Mouse (Mus musculus): ENCODE measurements around the gene Olfr749. TPM values are rescaled to one million over a fixed set of nuclear protein-coding genes. Genes with fewer than 3 reads are reported as not detected.
A peak's percentile ranks its signal among the peaks of the same experiment; 100 is the strongest.

Gene Olfr749
- polyA plus RNA-seq (2015; fragmentation: Nextera tagmentation; extraction: Ambion mirVana), result not detected in 2 replicates

DNA sequence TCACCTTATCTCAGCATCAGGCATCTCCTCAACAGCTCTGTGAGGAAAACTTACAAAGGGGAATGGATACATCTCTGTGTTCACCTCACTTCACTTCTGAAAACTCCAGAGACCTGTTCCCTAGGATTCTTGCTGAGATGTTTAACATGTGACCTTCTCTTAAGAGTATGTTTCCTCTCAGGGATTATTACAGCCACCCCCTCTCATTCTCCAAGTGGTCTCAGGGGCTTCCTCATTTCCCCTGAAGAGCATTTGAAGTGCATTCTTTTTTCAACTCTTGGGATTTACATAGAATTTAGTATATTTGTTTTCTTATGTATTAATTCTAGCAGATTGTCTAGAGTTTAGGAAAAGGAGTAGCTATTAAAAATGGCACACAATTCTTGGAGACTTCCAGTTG, at the start of gene Olfr749:
Olfr749 (minus strand) TSS at position 101 of the 400 bp plus-strand sequence.
- H3K9me3 ChIP-seq (ENCODE audit: control insufficient read depth, low read length), result no peaks in the 10 kb centered on the region
- H3K4me1 ChIP-seq (ENCODE audit: control insufficient read depth, insufficient read depth, low read length), result no peaks in the 10 kb centered on the region
- no peak within 1 kb of the TSS for H3K9ac ChIP-seq (ENCODE audit: low read depth, low read length)
- no peak within 1 kb of the TSS for H3K4me3 ChIP-seq (ENCODE audit: low read length)
- H3K36me3 ChIP-seq (ENCODE audit: control insufficient read depth, insufficient read depth, low read length), result no peaks in the 10 kb centered on the region
- no peak within 1 kb of the TSS for H3K4me2 ChIP-seq (ENCODE audit: low read depth, low read length)
- no peak for ATAC-seq
- H3K27ac ChIP-seq (ENCODE audit: low read length), result no peak within 1 kb of the TSS
- H3K27me3 ChIP-seq (replicated peaks; ENCODE audit: control insufficient read depth, insufficient read depth, low read length), result no peaks in the 10 kb centered on the region

- Histone ChIP-seq H3K36me3 (ENCODE audit: control insufficient read depth, insufficient read depth, low read length) (no peaks in the 10 kb centered on the region), H3K4me3 (ENCODE audit: low read length) (no peak overlapping the region), H3K27me3 (replicated peaks; ENCODE audit: control insufficient read depth, insufficient read depth, low read length) (no peaks in the 10 kb centered on the region), H3K4me1 (ENCODE audit: control insufficient read depth, insufficient read depth, low read length) (peaks cover 6% of the 10 kb centered on the region), H3K9me3 (ENCODE audit: control insufficient read depth, low read length) (no peaks in the 10 kb centered on the region), H3K27ac (ENCODE audit: low read length) (no peak overlapping the region), H3K4me2 (ENCODE audit: low read depth, low read length) (no peak overlapping the region), H3K9ac (ENCODE audit: low read depth, low read length) (no peak overlapping the region)
- ATAC-seq, result no peak
- 6% methylated on average over 2 of the region's 2 CpGs for WGBS
Observed at GRCm38 (mm10) chr14:50788157-50788556, 43.3 kb upstream of the Olfr749 start.

GRCm38 (mm10) chr14:50785251-50785637, 40.4 kb upstream of the Olfr749 start, which contains the start of gene Ttc5:
Ttc5 (minus strand) TSS chr14:50785519.
- H3K4me3 ChIP-seq (ENCODE audit: low read length), result peak within 1 kb of the TSS; percentile 91
- peaks cover 6% of the 10 kb centered on the region for H3K4me1 ChIP-seq (ENCODE audit: control insufficient read depth, insufficient read depth, low read length)
- H3K36me3 ChIP-seq (ENCODE audit: control insufficient read depth, insufficient read depth, low read length), result peaks cover 9% of the 10 kb centered on the region
- peak within 1 kb of the TSS; percentile 59 for H3K27ac ChIP-seq (ENCODE audit: low read length)
- peak; percentile 96 for ATAC-seq
- no peaks in the 10 kb centered on the region for H3K9me3 ChIP-seq (ENCODE audit: control insufficient read depth, low read length)
- under 1% methylated on average over 21 of the region's 21 CpGs for WGBS
- H3K27me3 ChIP-seq (replicated peaks; ENCODE audit: control insufficient read depth, insufficient read depth, low read length), result no peaks in the 10 kb centered on the region
- peak within 1 kb of the TSS; percentile 89 for H3K9ac ChIP-seq (ENCODE audit: low read depth, low read length)
- H3K4me2 ChIP-seq (ENCODE audit: low read depth, low read length), result peak within 1 kb of the TSS; percentile 63

DNA sequence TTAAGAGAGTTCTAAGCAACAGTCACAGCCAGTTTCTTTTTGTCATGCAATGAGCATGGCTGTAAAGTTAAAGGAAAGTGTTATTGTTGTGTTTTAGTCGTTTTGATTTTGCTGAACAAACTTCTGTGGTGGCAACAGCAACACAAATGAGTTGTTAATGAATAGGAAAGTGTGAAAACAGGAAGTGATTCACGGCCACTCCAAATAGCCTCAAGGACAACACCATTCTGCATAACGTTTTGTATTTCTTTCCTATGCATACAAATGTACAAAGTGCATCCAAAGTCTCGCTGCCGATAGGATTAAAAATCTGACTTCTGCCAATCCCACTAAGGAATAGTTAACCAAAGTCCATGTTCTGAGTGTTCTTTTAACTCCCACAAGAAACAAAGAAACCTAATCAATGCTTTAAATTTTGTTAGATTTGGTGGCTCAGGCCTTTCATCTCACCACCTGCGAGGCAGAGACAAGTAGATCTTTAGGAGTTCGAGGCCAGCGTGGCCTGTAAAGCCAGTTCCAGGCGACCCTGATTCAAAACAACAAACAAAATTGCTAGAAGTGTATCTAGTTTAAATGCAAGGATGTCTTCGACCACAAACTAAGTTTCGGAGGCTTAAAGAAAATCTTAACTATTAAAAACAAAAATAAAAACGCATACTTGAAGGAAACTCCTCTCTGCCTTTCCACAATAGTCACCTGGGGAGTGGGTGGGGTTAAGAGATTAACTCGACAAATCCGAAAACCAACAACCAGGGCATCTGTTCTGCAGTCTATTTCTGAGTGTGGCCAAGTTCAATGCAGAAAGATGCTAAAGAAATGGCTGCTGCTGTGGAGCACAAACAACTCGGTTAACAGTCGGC, 39.7 kb upstream of the Olfr749 start:
- Histone ChIP-seq H3K36me3 (ENCODE audit: control insufficient read depth, insufficient read depth, low read length) (peaks cover 9% of the 10 kb centered on the region), H3K4me2 (ENCODE audit: low read depth, low read length) (peak overlapping the region; percentile 63)

DNA sequence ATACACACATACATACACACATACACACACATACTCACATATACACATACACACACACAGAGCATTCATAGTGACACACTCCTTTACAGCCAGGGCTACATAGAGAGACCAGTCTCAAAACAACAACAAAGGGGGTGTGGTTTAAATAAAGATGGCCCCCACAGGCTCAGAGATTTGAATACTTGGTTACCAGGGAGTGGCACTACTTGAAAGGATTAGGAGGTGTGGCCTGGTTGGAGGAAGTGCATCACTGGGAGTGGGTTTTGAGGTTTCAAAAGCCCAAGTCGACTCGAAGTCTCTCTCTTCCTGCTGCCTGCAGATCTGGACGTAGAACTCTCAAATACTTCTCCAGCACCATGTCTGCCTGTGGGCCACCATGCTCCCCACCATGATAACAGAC, 37.3 kb upstream of the Olfr749 start:
- H3K4me2 ChIP-seq (ENCODE audit: low read depth, low read length), result no peak overlapping the region
- H3K27me3 ChIP-seq (replicated peaks; ENCODE audit: control insufficient read depth, insufficient read depth, low read length), result no peaks in the 10 kb centered on the region
- no peak for ATAC-seq
- no peak overlapping the region for H3K9ac ChIP-seq (ENCODE audit: low read depth, low read length)
- 91% methylated on average over 3 of the region's 3 CpGs for WGBS
- no peak overlapping the region for H3K27ac ChIP-seq (ENCODE audit: low read length)
- H3K36me3 ChIP-seq (ENCODE audit: control insufficient read depth, insufficient read depth, low read length), result peaks cover 15% of the 10 kb centered on the region
- H3K4me3 ChIP-seq (ENCODE audit: low read length), result no peak overlapping the region
- no peaks in the 10 kb centered on the region for H3K9me3 ChIP-seq (ENCODE audit: control insufficient read depth, low read length)
- peaks cover 6% of the 10 kb centered on the region for H3K4me1 ChIP-seq (ENCODE audit: control insufficient read depth, insufficient read depth, low read length)

More for the DNA sequence above, 39.7 kb upstream of the Olfr749 start:
- peak; percentile 70; the same call in 1 of the 2 replicates for ATAC-seq
- H3K9ac ChIP-seq (ENCODE audit: low read depth, low read length), result peak overlapping the region; percentile 89
- H3K4me3 ChIP-seq (ENCODE audit: low read length), result peak overlapping the region; percentile 91
- H3K9me3 ChIP-seq (ENCODE audit: control insufficient read depth, low read length), result no peaks in the 10 kb centered on the region
- H3K27me3 ChIP-seq (replicated peaks; ENCODE audit: control insufficient read depth, insufficient read depth, low read length), result no peaks in the 10 kb centered on the region
- H3K27ac ChIP-seq (ENCODE audit: low read length), result peak overlapping the region; percentile 59
- peaks cover 6% of the 10 kb centered on the region for H3K4me1 ChIP-seq (ENCODE audit: control insufficient read depth, insufficient read depth, low read length)
- 23% methylated on average over 16 of the region's 16 CpGs for WGBS

GRCm38 (mm10) chr14:50771342-50771741, 26.4 kb upstream of the Olfr749 start:
- ATAC-seq, result no peak
- Histone ChIP-seq H3K27ac (ENCODE audit: low read length) (no peak overlapping the region), H3K9me3 (ENCODE audit: control insufficient read depth, low read length) (no peaks in the 10 kb centered on the region; the same call in 1 of the 2 replicates), H3K36me3 (ENCODE audit: control insufficient read depth, insufficient read depth, low read length) (peaks cover 19% of the 10 kb centered on the region; the same call in 1 of the 2 replicates), H3K27me3 (replicated peaks; ENCODE audit: control insufficient read depth, insufficient read depth, low read length) (no peaks in the 10 kb centered on the region), H3K4me2 (ENCODE audit: low read depth, low read length) (no peak overlapping the region), H3K4me3 (ENCODE audit: low read length) (no peak overlapping the region), H3K9ac (ENCODE audit: low read depth, low read length) (no peak overlapping the region), H3K4me1 (ENCODE audit: control insufficient read depth, insufficient read depth, low read length) (no peaks in the 10 kb centered on the region)
- WGBS, result 83% methylated on average over 2 of the region's 2 CpGs

DNA sequence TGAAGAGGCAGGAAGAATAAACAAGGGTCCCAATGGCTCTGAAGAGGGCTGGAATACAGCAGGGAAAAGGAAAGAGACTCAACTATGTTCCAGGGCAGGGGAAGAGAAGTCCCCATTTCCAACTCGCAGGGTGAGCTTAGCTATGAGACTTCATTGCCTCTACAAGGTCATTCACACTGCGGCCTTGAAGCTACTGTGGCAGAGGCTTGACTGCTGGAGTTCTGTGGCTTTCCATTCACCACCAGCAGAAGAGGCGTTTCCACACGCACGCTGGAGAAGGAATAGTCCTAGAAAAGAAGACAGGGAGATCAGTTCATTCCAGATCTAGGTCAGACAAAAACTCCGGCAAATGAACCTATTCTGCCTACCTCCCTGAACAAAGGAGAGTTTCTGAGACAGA, 20.8 kb upstream of the Olfr749 start:
- no peaks in the 10 kb centered on the region for H3K27me3 ChIP-seq (replicated peaks; ENCODE audit: control insufficient read depth, insufficient read depth, low read length)
- H3K4me2 ChIP-seq (ENCODE audit: low read depth, low read length), result no peak overlapping the region
- WGBS, result 92% methylated on average over 6 of the region's 6 CpGs
- no peak overlapping the region for H3K9ac ChIP-seq (ENCODE audit: low read depth, low read length)
- no peaks in the 10 kb centered on the region for H3K4me1 ChIP-seq (ENCODE audit: control insufficient read depth, insufficient read depth, low read length)
- ATAC-seq, result no peak
- no peaks in the 10 kb centered on the region for H3K9me3 ChIP-seq (ENCODE audit: control insufficient read depth, low read length)
- 0 out of 2 replicates have a peak, but pooled peaks cover 4% of the 10 kb centered on the region for H3K36me3 ChIP-seq (ENCODE audit: control insufficient read depth, insufficient read depth, low read length)
- no peak overlapping the region for H3K27ac ChIP-seq (ENCODE audit: low read length)
- no peak overlapping the region for H3K4me3 ChIP-seq (ENCODE audit: low read length)

DNA sequence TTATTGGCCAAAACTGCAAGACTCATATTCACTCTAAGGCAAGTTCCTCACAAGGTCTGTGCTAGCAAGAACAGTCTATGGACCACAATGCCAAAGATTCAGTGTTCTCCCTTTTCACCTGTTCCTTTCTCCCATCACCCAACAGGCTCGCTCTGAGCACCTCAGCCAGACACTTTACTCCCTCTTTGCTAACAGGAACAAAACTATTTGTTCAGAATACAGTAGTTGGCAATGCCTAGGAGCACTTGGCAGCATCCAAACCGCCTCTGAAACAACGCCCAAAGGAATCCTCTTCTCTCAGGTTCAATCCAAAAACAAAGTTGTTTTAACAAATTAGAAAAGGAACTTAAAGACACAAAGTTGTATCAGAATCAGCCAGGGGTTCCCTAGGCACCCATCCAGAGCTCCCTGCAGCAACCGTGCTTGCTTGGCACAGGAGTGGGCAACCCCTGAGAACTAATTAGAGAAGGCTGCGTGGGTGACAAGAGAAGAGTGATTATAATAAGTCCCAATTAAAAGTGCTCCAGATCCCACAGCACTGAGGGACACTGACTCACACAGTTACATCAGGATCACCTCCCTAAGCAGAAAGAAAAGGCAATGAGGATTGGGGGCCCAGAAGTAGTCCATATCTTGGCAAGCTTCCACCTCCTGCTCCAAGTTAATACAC, 13.7 kb upstream of the Olfr749 start:
- WGBS, result 80% methylated on average over 5 of the region's 5 CpGs
- no peak overlapping the region for H3K4me3 ChIP-seq (ENCODE audit: low read length)
- H3K9ac ChIP-seq (ENCODE audit: low read depth, low read length), result no peak overlapping the region
- no peaks in the 10 kb centered on the region for H3K36me3 ChIP-seq (ENCODE audit: control insufficient read depth, insufficient read depth, low read length)
- no peaks in the 10 kb centered on the region for H3K4me1 ChIP-seq (ENCODE audit: control insufficient read depth, insufficient read depth, low read length)
- H3K27ac ChIP-seq (ENCODE audit: low read length), result no peak overlapping the region
- ATAC-seq, result no peak
- H3K4me2 ChIP-seq (ENCODE audit: low read depth, low read length), result no peak overlapping the region
- H3K9me3 ChIP-seq (ENCODE audit: control insufficient read depth, low read length), result no peaks in the 10 kb centered on the region
- no peaks in the 10 kb centered on the region for H3K27me3 ChIP-seq (replicated peaks; ENCODE audit: control insufficient read depth, insufficient read depth, low read length)

DNA sequence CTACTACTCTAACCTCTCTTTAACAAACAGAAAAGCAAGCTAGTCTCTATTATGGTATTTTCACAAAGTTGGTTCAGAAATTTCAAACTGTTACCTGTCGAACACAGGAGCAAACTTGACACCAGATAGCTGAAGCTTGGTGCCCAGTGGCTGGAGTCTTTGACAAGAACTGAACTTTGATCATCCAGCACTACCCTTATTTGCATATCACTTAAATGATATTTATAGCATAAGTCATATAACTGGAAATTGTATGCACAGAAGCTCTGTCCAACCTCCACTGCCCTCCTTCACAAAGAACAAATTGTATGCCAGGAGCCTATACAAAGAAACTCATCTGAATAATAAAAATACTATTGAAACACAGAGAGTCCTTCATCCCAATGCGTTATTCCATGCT, 3.3 kb downstream of the Olfr749 start:
- 57% methylated on average over 2 of the region's 2 CpGs for WGBS
- H3K4me3 ChIP-seq (ENCODE audit: low read length), result no peak overlapping the region
- H3K27me3 ChIP-seq (replicated peaks; ENCODE audit: control insufficient read depth, insufficient read depth, low read length), result no peaks in the 10 kb centered on the region
- no peaks in the 10 kb centered on the region for H3K9me3 ChIP-seq (ENCODE audit: control insufficient read depth, low read length)
- no peaks in the 10 kb centered on the region for H3K36me3 ChIP-seq (ENCODE audit: control insufficient read depth, insufficient read depth, low read length)
- H3K4me2 ChIP-seq (ENCODE audit: low read depth, low read length), result no peak overlapping the region
- ATAC-seq, result peak; percentile 50; the same call in 1 of the 2 replicates
- H3K4me1 ChIP-seq (ENCODE audit: control insufficient read depth, insufficient read depth, low read length), result no peaks in the 10 kb centered on the region
- H3K27ac ChIP-seq (ENCODE audit: low read length), result no peak overlapping the region
- no peak overlapping the region for H3K9ac ChIP-seq (ENCODE audit: low read depth, low read length)

Data from intestine, embryonic 16.5 days (tissue).